Mouse (Mus musculus) midbrain, embryonic 11.5 days (tissue): Measurements from ENCODE around the gene Susd4. TPM values are rescaled to one million over a fixed set of nuclear protein-coding genes. Genes with fewer than 3 reads are reported as not detected.
A peak's percentile ranks its signal among the peaks of the same experiment; 100 is the strongest.

Experiments used
- ATAC-seq: fragments of 200-750 bp; cut with Nextera tagmentation; 2 replicates; pipeline ENCODE4 v1.8.0; 2017; ENCODE audit warnings: moderate TSS enrichment, moderate library complexity; ENCODE audit not compliant: low FRiP score
- DNase-seq: peaks from one replicate; pipeline ENCODE4 v3.0.0; 2015; ENCODE audit warnings: low spot score; ENCODE audit errors: missing footprints
- H3K27ac ChIP-seq: fragments of 300-500 bp; sonication (generic); 2 replicates; pipeline ENCODE4 v1.5.1; 2014; ENCODE audit warnings: low read depth, low read length
- H3K27me3 ChIP-seq: fragments of 300-500 bp; sonication (generic); 2 replicates; pipeline ENCODE4 v1.6.1; 2014; ENCODE audit warnings: mild to moderate bottlenecking, low read length, moderate library complexity, mixed read lengths; ENCODE audit not compliant: control insufficient read depth, insufficient read depth
- H3K36me3 ChIP-seq: fragments of 300-500 bp; sonication (generic); 2 replicates; pipeline ENCODE4 v1.6.1; 2014; ENCODE audit warnings: mild to moderate bottlenecking, low read length, moderate library complexity, mixed read lengths; ENCODE audit not compliant: control insufficient read depth, insufficient read depth
- H3K4me1 ChIP-seq: fragments of 300-500 bp; sonication (generic); 2 replicates; pipeline ENCODE4 v1.6.1; 2014; ENCODE audit warnings: low read length; ENCODE audit not compliant: control insufficient read depth, insufficient read depth
- H3K4me2 ChIP-seq: fragments of 300-500 bp; sonication (generic); 2 replicates; pipeline ENCODE4 v1.6.1; 2014; ENCODE audit warnings: mild to moderate bottlenecking, moderate library complexity
- H3K4me3 ChIP-seq: fragments of 300-500 bp; sonication (generic); 2 replicates; pipeline ENCODE4 v1.5.1; 2014; ENCODE audit warnings: low read depth, low read length
- H3K9ac ChIP-seq: fragments of 300-500 bp; sonication (generic); 2 replicates; pipeline ENCODE4 v1.6.1; 2014; ENCODE audit warnings: low read length
- H3K9me3 ChIP-seq: fragments of 300-500 bp; sonication (generic); 2 replicates; pipeline ENCODE4 v1.6.1; 2016; ENCODE audit warnings: low read length; ENCODE audit not compliant: control insufficient read depth
- whole genome bisulfite sequencing: fragments of 180-500 bp; shearing (Covaris S2); extraction: QIAGEN DNeasy Blood & Tissue Kit; methylation state at CpG from one replicate; pipeline ENCODE4 v1.1.7; 2014; 5-methylcytosine and 5-hydroxymethylcytosine counted together
- polyA plus RNA-seq: library from polyadenylated mRNA; unstranded; fragments of >200 nt; fragmentation: Nextera tagmentation; extraction: Ambion mirVana; gene quantifications from 2 replicates; pipeline ENCODE4 v1.2.1, GENCODE M21; 2014

Susd4 gene
- polyA plus RNA-seq = 22.4 and 23.0 TPM in 2 replicates

GRCm38 (mm10) chr1:182763716-182764461, at the start of gene Susd4:
Susd4 (plus strand) TSS chr1:182763860.
- H3K36me3 ChIP-seq = no peaks in the 10 kb centered on the region
- no peaks in the 10 kb centered on the region for H3K9me3 ChIP-seq
- peak within 1 kb of the TSS; percentile 93 for H3K4me2 ChIP-seq
- peak within 1 kb of the TSS; percentile 59 for H3K27ac ChIP-seq
- peak; percentile 91 for ATAC-seq
- DNase-seq = peak; percentile 97
- peak within 1 kb of the TSS; percentile 72 for H3K9ac ChIP-seq
- no peaks in the 10 kb centered on the region; the same call in 1 of the 2 replicates for H3K27me3 ChIP-seq
- under 1% methylated on average over 77 of the region's 95 CpGs for WGBS
- H3K4me3 ChIP-seq = peak within 1 kb of the TSS; percentile 63
- H3K4me1 ChIP-seq = peaks cover 10% of the 10 kb centered on the region

DNA sequence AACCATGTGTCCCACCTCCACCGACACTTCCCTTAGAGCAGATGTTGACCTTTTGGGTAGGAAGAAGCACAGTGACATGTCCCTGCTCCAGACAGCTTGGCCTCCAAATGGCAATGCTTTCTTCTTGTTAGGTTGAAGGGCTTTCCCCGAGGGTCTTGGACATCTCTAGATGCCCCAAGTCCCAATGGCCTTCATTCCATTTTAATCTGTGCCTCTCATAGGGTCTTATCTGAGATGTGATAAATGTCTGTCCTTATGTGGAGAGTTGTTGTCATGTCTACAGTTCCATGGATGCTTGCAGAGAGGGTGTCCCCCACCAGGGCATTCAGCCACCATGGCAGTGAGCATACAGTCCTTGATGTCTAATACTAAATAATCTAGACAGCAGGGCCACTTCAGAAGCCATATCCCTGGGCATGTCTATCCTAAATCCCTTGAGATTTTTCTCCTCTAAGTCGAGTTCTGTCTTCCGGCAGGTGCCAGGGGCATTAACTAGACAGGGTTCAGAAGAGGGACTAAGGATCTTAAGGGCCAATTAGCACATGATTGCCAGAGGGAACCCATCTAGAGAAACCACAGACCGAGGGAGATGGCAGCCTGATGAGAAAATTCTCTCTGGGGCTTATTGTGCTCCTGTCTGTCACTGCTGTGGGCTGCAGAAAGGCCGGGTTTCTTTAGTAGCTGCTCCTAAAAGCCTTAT, 49.3 kb upstream of the Susd4 start:
- no peaks in the 10 kb centered on the region for H3K36me3 ChIP-seq
- H3K9ac ChIP-seq = no peak overlapping the region
- H3K4me1 ChIP-seq = peaks cover 6% of the 10 kb centered on the region
- H3K4me3 ChIP-seq = no peak overlapping the region
- no peaks in the 10 kb centered on the region for H3K27me3 ChIP-seq
- H3K9me3 ChIP-seq = no peaks in the 10 kb centered on the region
- no peak overlapping the region for H3K4me2 ChIP-seq
- no peak for DNase-seq
- 75% methylated on average over 6 of the region's 6 CpGs for WGBS
- H3K27ac ChIP-seq = no peak overlapping the region
- no peak for ATAC-seq

DNA sequence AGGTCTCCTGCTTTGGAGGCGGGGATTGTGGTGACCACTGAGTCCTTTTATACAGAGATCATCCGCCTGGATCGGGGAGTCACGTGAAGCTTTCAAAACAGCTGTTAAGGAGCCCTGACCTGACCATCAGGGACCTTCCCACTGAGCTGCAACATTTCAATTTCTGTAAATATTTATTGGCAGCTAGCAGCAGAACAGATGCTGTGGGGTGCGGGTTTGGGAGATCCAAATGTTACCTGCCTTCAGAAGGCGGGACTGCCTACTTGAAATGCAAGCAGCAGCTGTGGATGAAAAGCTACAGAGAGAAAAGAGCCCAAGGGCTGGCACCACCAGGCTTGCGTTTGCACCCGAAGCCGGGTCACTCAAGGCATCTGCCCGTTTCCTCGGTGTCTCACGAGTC, 36.1 kb upstream of the Susd4 start:
- no peak overlapping the region for H3K9ac ChIP-seq
- DNase-seq = peak; percentile 77
- 54% methylated on average over 12 of the region's 12 CpGs for WGBS

DNA sequence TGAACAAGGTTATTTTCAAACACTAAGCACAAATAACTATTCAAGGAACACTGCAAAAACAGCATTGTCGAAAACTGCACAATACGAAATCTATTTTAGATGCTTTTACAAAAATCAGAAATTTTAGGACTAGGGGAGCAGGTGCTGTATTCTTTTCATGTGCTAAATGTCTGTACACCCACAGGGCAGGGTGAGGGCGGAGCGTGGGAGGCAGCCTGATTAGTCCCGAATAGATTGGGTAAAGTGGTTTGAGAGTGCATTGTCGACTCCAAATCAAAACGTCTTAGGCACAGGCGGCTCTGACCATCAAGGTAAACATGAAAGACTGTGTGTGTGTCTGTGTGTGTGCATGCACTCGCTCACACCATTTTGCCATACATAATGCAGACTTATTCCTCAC, 34.7 kb upstream of the Susd4 start:
- 77% methylated on average over 9 of the region's 9 CpGs for WGBS
- DNase-seq (peak; percentile 10), ATAC-seq (no peak)
- H3K36me3 ChIP-seq = no peaks in the 10 kb centered on the region
- no peak overlapping the region for H3K9ac ChIP-seq
- no peak overlapping the region for H3K27ac ChIP-seq
- H3K9me3 ChIP-seq = no peaks in the 10 kb centered on the region
- no peaks in the 10 kb centered on the region for H3K27me3 ChIP-seq
- H3K4me1 ChIP-seq = no peaks in the 10 kb centered on the region
- H3K4me2 ChIP-seq = no peak overlapping the region
- H3K4me3 ChIP-seq = no peak overlapping the region

More for the DNA sequence above, 36.1 kb upstream of the Susd4 start:
- Histone ChIP-seq H3K4me1 (no peaks in the 10 kb centered on the region), H3K27me3 (no peaks in the 10 kb centered on the region), H3K4me3 (no peak overlapping the region), H3K4me2 (no peak overlapping the region), H3K27ac (no peak overlapping the region), H3K9me3 (no peaks in the 10 kb centered on the region), H3K36me3 (no peaks in the 10 kb centered on the region)
- ATAC-seq = no peak

DNA sequence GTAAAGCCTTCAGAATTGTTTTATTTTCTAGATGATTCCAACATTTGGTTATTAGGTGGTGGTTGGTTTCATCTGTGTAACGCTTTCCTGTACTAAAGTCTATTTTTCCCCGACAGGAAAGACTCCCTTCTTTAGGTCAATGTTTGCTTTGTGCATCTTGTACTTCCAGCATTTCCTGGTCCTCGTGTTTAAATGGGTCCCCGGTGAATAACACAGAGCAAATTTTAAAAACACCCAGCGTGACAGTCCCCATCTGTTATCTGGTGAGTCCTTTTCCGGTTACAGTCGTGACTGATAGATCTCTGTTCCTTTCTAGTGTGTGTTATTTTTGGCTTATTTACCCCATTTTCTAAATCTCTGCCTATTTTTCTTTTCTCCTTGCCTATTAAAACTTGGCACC, 31.0 kb upstream of the Susd4 start:
- 73% methylated on average over 7 of the region's 7 CpGs for WGBS
- no peak overlapping the region for H3K4me2 ChIP-seq
- H3K4me1 ChIP-seq = no peaks in the 10 kb centered on the region
- no peak overlapping the region for H3K9ac ChIP-seq
- H3K27me3 ChIP-seq = no peaks in the 10 kb centered on the region
- no peaks in the 10 kb centered on the region for H3K36me3 ChIP-seq
- ATAC-seq (no peak), DNase-seq (no peak)
- H3K27ac ChIP-seq = no peak overlapping the region
- no peak overlapping the region for H3K4me3 ChIP-seq
- H3K9me3 ChIP-seq = no peaks in the 10 kb centered on the region

DNA sequence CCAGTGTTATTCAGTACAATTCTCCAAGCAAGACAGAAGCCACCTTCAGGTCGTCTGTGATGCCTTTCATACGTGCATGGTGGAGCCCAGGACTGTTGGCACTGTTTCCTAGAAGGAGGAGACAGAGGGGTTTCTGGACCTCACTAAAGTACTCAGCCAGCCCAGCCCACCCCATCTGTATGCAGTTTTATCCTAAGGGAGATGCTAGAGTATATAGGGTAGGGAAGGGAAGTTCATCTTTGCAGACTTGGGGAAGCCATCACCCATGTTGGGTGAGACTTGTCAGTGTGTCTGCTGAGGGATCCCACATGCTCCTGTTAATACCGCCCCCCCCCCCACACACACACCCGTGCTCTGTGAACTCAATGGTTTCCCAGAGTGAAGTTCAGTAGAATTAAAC, 27.8 kb upstream of the Susd4 start:
- DNase-seq (no peak), ATAC-seq (no peak)
- WGBS = 77% methylated on average over 4 of the region's 4 CpGs
- Histone ChIP-seq H3K27ac (no peak overlapping the region), H3K9ac (no peak overlapping the region), H3K36me3 (no peaks in the 10 kb centered on the region), H3K9me3 (no peaks in the 10 kb centered on the region), H3K4me1 (no peaks in the 10 kb centered on the region), H3K27me3 (no peaks in the 10 kb centered on the region), H3K4me2 (no peak overlapping the region), H3K4me3 (no peak overlapping the region)

DNA sequence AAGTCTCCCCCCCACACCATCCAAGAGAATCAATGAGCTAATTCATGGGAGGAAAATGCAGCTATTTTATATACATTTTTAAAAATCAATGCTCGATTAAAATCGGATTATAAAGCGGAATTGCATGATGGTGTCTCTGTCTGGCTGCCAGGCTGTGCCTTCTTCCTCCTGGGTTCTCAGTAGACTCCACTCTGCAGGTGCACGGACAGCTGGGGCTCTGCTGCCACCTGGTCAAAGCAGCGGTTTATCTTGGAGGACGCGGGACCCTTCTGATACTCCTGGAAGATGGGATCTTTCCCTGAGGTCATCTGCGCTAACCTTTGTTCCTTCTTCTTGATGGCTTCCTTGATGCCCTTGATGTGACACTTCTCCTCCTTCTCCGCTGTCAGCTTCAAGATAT, 16.6 kb upstream of the Susd4 start:
- 94% methylated on average over 9 of the region's 9 CpGs for WGBS
- Histone ChIP-seq H3K9me3 (no peaks in the 10 kb centered on the region), H3K4me1 (no peaks in the 10 kb centered on the region), H3K4me2 (no peak overlapping the region), H3K4me3 (no peak overlapping the region), H3K27ac (no peak overlapping the region), H3K36me3 (no peaks in the 10 kb centered on the region), H3K9ac (no peak overlapping the region), H3K27me3 (no peaks in the 10 kb centered on the region)
- DNase-seq = no peak
- no peak for ATAC-seq

- no peaks in the 10 kb centered on the region for H3K9me3 ChIP-seq
- H3K27ac ChIP-seq = no peak overlapping the region
- H3K9ac ChIP-seq = no peak overlapping the region
- H3K36me3 ChIP-seq = no peaks in the 10 kb centered on the region
- DNase-seq = no peak
- no peak overlapping the region for H3K4me2 ChIP-seq
- H3K4me3 ChIP-seq = no peak overlapping the region
- 85% methylated on average over 17 of the region's 17 CpGs for WGBS
- H3K27me3 ChIP-seq = no peaks in the 10 kb centered on the region
- no peak for ATAC-seq
- H3K4me1 ChIP-seq = no peaks in the 10 kb centered on the region
Measured at GRCm38 (mm10) chr1:182747834-182748233, 15.8 kb upstream of the Susd4 start.

- Histone ChIP-seq H3K9me3 (no peaks in the 10 kb centered on the region), H3K4me2 (no peak within 1 kb of the TSS), H3K36me3 (no peaks in the 10 kb centered on the region), H3K27me3 (no peaks in the 10 kb centered on the region), H3K4me3 (no peak within 1 kb of the TSS), H3K27ac (no peak within 1 kb of the TSS), H3K4me1 (no peaks in the 10 kb centered on the region), H3K9ac (no peak within 1 kb of the TSS)
- no peak for ATAC-seq
- DNase-seq = no peak
- WGBS = 92% methylated on average over 9 of the region's 9 CpGs
Measured at GRCm38 (mm10) chr1:182749080-182749479, 14.6 kb upstream of the Susd4 start, which contains the start of gene Ccdc185. Ccdc185 (minus strand) TSS chr1:182749180.
